Mouse (Mus musculus) small intestine, adult 2 months (tissue): ENCODE results near the gene Celsr2.

Experiments used
- CTCF ChIP-seq: fragments of 200-500 bp; IDR thresholded peaks from 2 replicates; pipeline ENCODE4 v1.5.1; 2012; ENCODE audit warnings: low read depth, mild to moderate bottlenecking, control low read depth, inconsistent platforms, low read length, moderate library complexity, mixed read lengths; ENCODE audit not compliant: insufficient replicate concordance, insufficient read length; ENCODE audit errors: extremely low read depth
- POLR2A ChIP-seq: fragments of 200-500 bp; IDR thresholded peaks from 2 replicates; pipeline ENCODE4 v1.6.1; 2012; ENCODE audit warnings: low read depth, mild to moderate bottlenecking, control low read depth, inconsistent platforms, low read length, moderate library complexity

DNA sequence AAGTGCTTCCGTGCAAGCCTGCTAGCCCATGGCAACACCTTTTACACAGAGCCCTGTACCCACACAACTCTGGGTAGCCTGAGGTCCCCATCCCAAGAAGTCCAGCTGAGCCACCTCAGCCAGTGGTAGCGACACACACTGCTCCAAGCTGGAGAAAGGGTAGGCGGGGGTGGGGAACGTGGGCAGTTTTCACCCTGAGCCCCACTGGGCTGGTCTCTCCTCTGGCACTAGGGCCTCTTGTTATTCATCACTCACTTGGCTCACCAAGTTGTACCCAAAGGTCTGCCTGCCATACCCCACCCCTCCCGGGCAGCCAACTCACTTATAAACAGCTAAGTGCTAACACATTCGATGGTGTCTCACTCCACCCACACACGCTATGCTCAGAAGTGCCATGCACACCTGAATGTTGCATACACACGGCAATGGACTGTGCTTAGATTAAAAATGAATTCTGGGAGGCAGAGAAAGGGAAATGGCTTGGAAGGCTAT lies 6.8 kb downstream of the Celsr2 start:
- no peak for TF ChIP-seq CTCF
- TF ChIP-seq POLR2A, result no peak
